Mouse (Mus musculus) urinary bladder, postnatal 25 days (tissue): ENCODE measurements at regions not wholly inside any gene's neighbourhood (a gene's known extent, or its start where the extent isn't known, plus 50 kb on each side); places are given as distances from the start of the nearest gene placed in this dataset.
A peak's percentile ranks its signal among the peaks of the same experiment; 100 is the strongest.

Source experiments
- DNase-seq: peaks from one replicate; pipeline ENCODE4 v3.0.0; 2022; ENCODE audit warnings: low spot score

- DNase-seq: no peak
These were observed 85.0 kb downstream of the Bach1 start for GRCm38 (mm10) chr16:87783561-87784304.

- DNase-seq: no peak
These were observed 85.8 kb downstream of the Bach1 start for GRCm38 (mm10) chr16:87784405-87784994.

DNA sequence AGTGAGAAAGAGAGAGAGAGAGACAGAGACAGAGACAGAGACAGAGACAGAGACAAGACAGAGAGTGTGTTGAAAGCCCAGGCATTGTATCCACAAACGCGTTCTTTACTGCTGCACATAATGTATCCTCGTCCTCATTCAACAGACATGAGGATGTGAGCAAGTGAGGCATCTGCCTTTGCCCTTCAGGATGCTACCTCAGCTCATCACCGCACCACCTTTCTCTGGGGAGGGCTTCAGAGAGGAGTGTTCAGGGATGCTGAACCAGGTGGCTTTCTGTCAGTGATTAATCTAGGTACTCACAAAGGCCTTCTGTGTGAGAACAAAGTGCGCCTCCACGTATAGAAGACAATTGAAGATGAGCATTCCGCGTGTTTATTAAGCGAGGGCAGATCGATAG is 90.8 kb downstream of the Bach1 start:
- no peak for DNase-seq

- DNase-seq: no peak
These were observed 91.2 kb downstream of the Bach1 start for GRCm38 (mm10) chr16:87789957-87790356.

GRCm38 (mm10) chr16:87796514-87797248 is 97.9 kb downstream of the Bach1 start:
- peak; percentile 5 for DNase-seq

DNA sequence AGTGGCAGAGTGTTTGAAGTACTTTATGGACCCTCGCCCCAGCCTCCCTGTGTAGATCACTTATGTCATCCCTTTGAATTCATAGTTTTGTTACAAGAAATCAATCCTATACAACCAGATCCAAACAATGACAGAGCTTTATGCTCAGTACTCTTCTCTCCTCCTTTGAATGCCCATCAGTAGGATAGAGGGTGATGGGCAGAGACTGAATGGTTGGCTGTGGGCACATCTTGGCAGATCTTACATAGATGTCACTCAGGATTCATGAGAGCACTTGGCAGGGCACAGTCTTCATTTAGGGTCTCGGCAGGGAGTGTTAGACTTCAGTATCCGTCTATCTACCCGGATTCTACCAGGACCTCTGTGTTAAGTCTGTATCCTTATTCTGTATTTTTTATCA is 103.6 kb downstream of the Bach1 start:
- no peak for DNase-seq

- no peak for DNase-seq
These were observed 118.8 kb downstream of the Bach1 start for GRCm38 (mm10) chr16:87817590-87817989.

DNA sequence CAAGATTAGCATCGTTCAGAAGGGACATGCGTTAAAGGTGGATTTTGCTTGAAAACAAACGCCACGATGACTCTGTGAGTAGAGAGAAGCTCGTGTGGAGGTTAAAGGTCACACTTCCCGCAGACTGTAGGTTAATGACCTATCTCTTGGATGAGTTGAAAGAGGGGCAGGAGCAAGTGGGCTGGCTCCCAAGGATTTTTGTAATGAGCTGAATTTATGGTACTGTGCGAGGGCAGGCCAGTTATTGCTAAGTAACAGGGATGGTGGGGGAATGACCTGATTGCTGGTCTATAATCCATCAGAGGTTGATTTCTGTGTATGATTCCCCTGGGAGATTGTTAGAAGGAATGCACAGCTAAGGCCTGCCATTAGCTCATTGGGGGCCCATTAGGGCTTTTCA is 135.6 kb downstream of the Bach1 start:
- DNase-seq: no peak

DNA sequence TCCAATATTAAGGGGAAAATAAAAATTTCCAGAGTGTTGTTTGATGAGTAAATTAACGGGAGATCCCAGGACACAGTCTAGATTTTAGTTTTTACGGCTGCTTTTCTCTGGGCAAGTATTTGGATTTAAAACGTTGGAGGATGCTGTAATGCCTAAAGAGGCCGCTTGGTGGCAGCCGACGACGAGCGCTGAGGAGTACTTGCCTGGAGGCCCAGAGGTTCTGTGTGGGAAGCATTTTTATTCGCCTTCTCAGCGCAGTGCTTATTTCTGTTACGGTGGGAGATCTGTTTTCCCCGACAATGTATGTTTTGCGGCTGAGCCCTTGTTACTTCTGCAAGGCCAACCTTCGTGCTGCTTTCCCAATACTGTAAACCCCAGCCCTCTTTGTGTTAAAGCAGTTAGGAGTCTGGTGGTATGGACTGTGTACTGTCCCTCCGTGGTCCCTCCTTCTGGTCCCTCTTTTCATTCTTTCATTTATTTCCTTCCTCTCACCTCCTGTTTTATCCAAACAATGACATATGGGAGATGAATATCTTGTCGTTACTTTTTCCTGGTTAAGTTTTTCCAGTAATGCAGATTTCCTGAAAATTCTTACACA is 142.3 kb downstream of the Bach1 start:
- peak; percentile 63 for DNase-seq
